Mouse (Mus musculus) kidney, adult 2 months (tissue): ENCODE measurements around the gene Ppp1r3g. TPM values are rescaled to one million over a fixed set of nuclear protein-coding genes. Genes with fewer than 3 reads are reported as not detected.

Experiments used
- DNase-seq: peaks from one replicate; pipeline ENCODE4 v3.0.0; 2021
- H3K27ac ChIP-seq: fragments of 200-500 bp; 2 replicates; pipeline ENCODE4 v1.5.1; 2012; ENCODE audit warnings: low read depth, low read length, control low read depth, inconsistent platforms; ENCODE audit not compliant: insufficient read depth
- H3K27me3 ChIP-seq: fragments of 200-500 bp; replicated peaks from 2 replicates; pipeline ENCODE4 v1.6.1; 2012; ENCODE audit warnings: mild to moderate bottlenecking, moderate library complexity, low read length, inconsistent platforms; ENCODE audit not compliant: control insufficient read depth, insufficient read depth
- H3K36me3 ChIP-seq: fragments of 200-500 bp; 2 replicates; pipeline ENCODE4 v1.6.1; 2012; ENCODE audit warnings: mild to moderate bottlenecking, moderate library complexity, low read length, inconsistent platforms; ENCODE audit not compliant: control insufficient read depth, insufficient read depth
- H3K4me1 ChIP-seq: fragments of 200-500 bp; 2 replicates; pipeline ENCODE4 v1.6.1; 2011; ENCODE audit warnings: low read length; ENCODE audit not compliant: control insufficient read depth, insufficient read depth
- H3K4me3 ChIP-seq: fragments of 200-500 bp; 2 replicates; pipeline ENCODE4 v1.5.1; 2011; ENCODE audit warnings: mild to moderate bottlenecking, low read depth, low read length, control low read depth; ENCODE audit not compliant: insufficient read depth
- CTCF ChIP-seq: fragments of 200-500 bp; conservative IDR thresholded peaks from 2 replicates; pipeline ENCODE4 v1.5.1; 2011; ENCODE audit warnings: low read depth, mild to moderate bottlenecking, control low read depth, low read length, moderate library complexity, mixed read lengths; ENCODE audit not compliant: insufficient read depth, insufficient read length
- POLR2A ChIP-seq: fragments of 200-500 bp; IDR thresholded peaks from one replicate; pipeline ENCODE4 v1.6.1; 2011; ENCODE audit warnings: low read depth, low read length, control low read depth
- WGBS: fragments of 180-500 bp; shearing (Covaris S2); methylation state at CpG from one replicate; pipeline ENCODE4 v1.1.7; 2018; 5-methylcytosine and 5-hydroxymethylcytosine counted together
- polyA plus RNA-seq: library from polyadenylated mRNA; depleted of rRNA; stranded (reverse); fragments of >200 nt; gene quantifications from 2 replicates; pipeline ENCODE4 v1.2.3, GENCODE M21; 2012; rRNA removed

The Ppp1r3g gene
- polyA plus RNA-seq = 0.03 TPM in 1 of 2 replicates, not detected in the other

DNA sequence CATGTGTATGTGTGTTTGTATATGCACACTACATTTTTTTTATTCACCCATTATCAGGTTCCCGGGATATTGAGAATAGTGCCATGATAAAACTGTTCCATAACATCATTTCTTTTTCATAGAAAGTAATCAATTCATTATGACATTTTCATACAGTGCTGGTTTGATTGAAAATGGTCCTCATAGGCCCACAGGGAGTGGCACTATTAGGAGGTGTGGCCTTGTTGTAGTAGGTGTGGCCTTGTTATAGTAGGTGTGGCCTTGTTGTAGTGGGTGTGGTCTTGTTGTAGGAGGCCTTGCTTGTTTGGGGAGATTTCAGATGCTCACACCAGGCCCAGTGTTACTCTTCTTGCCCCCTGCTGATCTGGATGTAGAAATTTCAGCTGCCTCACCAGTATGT, at the start of gene Ppp1r3g:
Ppp1r3g (plus strand) TSS at position 301 of the 400 bp plus-strand sequence.
- Histone ChIP-seq H3K36me3 (no peaks in the 10 kb centered on the region), H3K4me3 (no peak within 1 kb of the TSS), H3K27ac (no peak within 1 kb of the TSS), H3K27me3 (no peaks in the 10 kb centered on the region), H3K4me1 (no peaks in the 10 kb centered on the region)
- DNase-seq = no peak
- 97% methylated on average over 1 of the region's 1 CpGs for WGBS
- no peak for TF ChIP-seq POLR2A
- no peak for TF ChIP-seq CTCF

DNA sequence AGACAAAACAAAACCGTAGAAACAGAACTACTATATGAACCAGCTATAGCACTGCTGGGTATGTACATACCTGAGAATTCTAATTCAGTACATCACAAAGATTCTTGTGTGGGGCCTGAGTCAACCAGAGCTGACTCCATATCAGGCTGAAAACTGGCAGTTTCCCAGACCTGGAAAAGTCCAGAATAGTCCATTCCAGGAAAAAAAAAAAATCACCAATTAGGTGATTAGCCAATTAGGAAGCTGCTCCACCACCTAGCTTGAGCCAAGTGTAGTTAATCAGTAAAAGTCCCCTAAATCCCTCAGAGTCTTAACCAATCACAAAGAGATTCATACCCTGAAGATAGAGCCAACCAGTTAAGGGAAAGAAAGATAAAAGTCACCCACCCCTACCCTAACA, 47.2 kb upstream of the Ppp1r3g start:
- Histone ChIP-seq H3K4me3 (no peak overlapping the region), H3K27ac (no peak overlapping the region), H3K36me3 (no peaks in the 10 kb centered on the region), H3K4me1 (no peaks in the 10 kb centered on the region), H3K27me3 (no peaks in the 10 kb centered on the region)
- DNase-seq = peak; percentile 52
- TF ChIP-seq POLR2A = no peak
- no peak for TF ChIP-seq CTCF
- WGBS = 78% methylated on average over 1 of the region's 1 CpGs

DNA sequence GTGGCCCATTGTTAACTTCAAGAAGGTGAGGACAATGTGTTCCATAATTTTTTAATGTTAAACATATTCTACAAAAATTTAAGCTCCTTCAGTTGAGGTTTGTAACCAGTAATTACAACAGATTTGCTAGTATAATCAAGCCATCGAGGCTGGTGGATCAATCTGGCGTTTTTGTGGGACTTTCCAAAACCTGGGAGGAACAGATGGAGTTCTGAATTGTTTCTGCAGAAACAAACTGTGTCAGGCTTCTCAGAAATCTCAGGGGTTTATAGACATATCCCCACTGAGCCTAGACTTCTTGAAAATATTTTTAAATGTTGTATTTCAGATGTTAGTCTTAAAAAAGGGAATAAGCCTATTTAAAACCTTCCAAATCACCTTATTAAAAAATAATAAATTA, 20.6 kb upstream of the Ppp1r3g start:
- Histone ChIP-seq H3K27me3 (no peaks in the 10 kb centered on the region), H3K27ac (no peak overlapping the region), H3K4me3 (no peak overlapping the region), H3K36me3 (no peaks in the 10 kb centered on the region), H3K4me1 (no peaks in the 10 kb centered on the region)
- TF ChIP-seq CTCF = no peak
- TF ChIP-seq POLR2A = no peak
- DNase-seq = no peak
- WGBS = 84% methylated on average over 2 of the region's 2 CpGs

- WGBS = 50% methylated on average over 18 of the region's 18 CpGs
- Histone ChIP-seq H3K27me3 (no peaks in the 10 kb centered on the region), H3K4me1 (no peaks in the 10 kb centered on the region), H3K27ac (no peak overlapping the region), H3K4me3 (no peak overlapping the region), H3K36me3 (no peaks in the 10 kb centered on the region)
- TF ChIP-seq POLR2A (no peak), CTCF (no peak)
- peak; percentile 62 for DNase-seq
Observed at GRCm38 (mm10) chr13:35939871-35940665, 18.6 kb upstream of the Ppp1r3g start.

DNA sequence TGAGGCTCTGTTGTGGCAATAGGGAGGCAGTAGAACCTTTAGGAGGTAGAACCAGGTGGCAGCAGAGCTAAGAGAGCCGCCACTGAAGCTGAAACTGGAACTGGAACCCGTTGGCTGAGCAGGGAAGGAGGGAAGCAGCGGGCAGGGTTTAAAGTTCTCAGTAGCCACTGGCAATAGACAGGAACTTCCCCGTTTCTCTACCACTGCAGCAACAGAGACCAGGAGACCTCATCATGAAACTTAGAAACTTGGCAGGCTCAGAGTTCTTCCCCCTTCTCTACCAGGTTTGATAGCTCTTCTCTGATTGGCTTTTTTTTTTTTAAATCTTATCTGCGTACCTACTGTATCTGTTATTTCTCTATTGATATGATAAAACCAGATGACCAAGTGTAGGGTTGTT, 17.7 kb upstream of the Ppp1r3g start:
- 77% methylated on average over 5 of the region's 5 CpGs for WGBS
- Histone ChIP-seq H3K4me3 (no peak overlapping the region), H3K27me3 (no peaks in the 10 kb centered on the region), H3K36me3 (no peaks in the 10 kb centered on the region), H3K27ac (no peak overlapping the region), H3K4me1 (no peaks in the 10 kb centered on the region)
- DNase-seq = no peak
- no peak for TF ChIP-seq CTCF
- TF ChIP-seq POLR2A = no peak

DNA sequence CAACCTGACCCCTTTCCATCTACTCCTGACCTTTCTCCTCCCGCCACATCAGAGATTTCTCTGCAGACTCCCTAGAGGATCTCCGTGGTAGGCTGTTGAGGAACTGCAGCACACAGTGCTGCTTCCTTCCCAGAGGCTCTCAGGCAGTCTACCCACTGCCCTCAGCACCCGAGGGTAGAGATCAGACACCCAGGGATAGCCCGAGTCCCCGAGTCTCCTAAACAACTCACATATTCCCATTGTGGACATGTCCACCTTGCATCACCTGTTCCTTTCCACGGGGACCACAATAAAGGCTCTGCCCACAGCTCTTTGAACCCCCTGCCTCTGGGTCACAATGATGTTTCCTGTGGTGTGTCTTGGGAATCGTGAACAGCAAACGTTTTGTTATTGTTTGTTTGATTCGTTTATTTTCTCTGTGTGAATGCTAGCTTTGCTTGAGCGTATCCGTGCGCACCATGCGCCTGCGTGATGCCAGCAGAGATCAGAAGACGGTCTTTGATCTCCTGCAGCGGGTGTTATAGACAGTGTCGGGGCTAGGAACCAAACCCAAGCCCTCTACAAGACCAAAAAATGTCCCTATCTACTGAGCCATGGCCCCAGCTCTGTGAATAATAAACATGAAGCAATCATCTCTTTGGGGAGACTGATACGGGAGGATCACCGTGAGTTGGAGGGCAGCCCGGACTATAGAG, 11.8 kb upstream of the Ppp1r3g start:
- no peaks in the 10 kb centered on the region for H3K36me3 ChIP-seq
- WGBS = 73% methylated on average over 20 of the region's 20 CpGs
- TF ChIP-seq CTCF = no peak
- no peak for TF ChIP-seq POLR2A

GRCm38 (mm10) chr13:35947354-35948000, 11.2 kb upstream of the Ppp1r3g start:
- Histone ChIP-seq H3K27me3 (no peaks in the 10 kb centered on the region), H3K4me1 (no peaks in the 10 kb centered on the region), H3K27ac (no peak overlapping the region), H3K36me3 (no peaks in the 10 kb centered on the region), H3K4me3 (no peak overlapping the region)
- WGBS = 21% methylated on average over 14 of the region's 14 CpGs
- peak; percentile 66 for DNase-seq
- no peak for TF ChIP-seq POLR2A
- TF ChIP-seq CTCF = peak; percentile 93

More for the DNA sequence above, 11.8 kb upstream of the Ppp1r3g start:
- Histone ChIP-seq H3K4me1 (no peaks in the 10 kb centered on the region), H3K27ac (no peak overlapping the region), H3K27me3 (no peaks in the 10 kb centered on the region), H3K4me3 (no peak overlapping the region)
- DNase-seq = no peak
